Mouse (Mus musculus) intestine, embryonic 16.5 days (tissue): ENCODE measurements around the gene Gm37240. TPM values are rescaled to one million over a fixed set of nuclear protein-coding genes. Genes with fewer than 3 reads are reported as not detected.

ENCODE experiments used
- ATAC-seq: fragments of 200-750 bp; cut with Nextera tagmentation; 2 replicates; pipeline ENCODE4 v1.8.0; 2017; ENCODE audit warnings: moderate TSS enrichment, moderate library complexity
- H3K27ac ChIP-seq: fragments of 300-500 bp; sonication (generic); 2 replicates; pipeline ENCODE4 v1.5.1; 2014; ENCODE audit warnings: mild to moderate bottlenecking, low read length
- H3K27me3 ChIP-seq: fragments of 300-500 bp; sonication (generic); replicated peaks from 2 replicates; pipeline ENCODE4 v1.6.1; 2014; ENCODE audit warnings: low read length, control low read depth, mixed read lengths; ENCODE audit not compliant: control insufficient read depth, insufficient read depth
- H3K36me3 ChIP-seq: fragments of 300-500 bp; sonication (generic); 2 replicates; pipeline ENCODE4 v1.6.1; 2014; ENCODE audit warnings: low read length, control low read depth; ENCODE audit not compliant: control insufficient read depth, insufficient read depth
- H3K4me1 ChIP-seq: fragments of 300-500 bp; sonication (generic); 2 replicates; pipeline ENCODE4 v1.6.1; 2014; ENCODE audit warnings: low read length, control low read depth, mixed read lengths; ENCODE audit not compliant: control insufficient read depth, insufficient read depth
- H3K4me2 ChIP-seq: fragments of 300-500 bp; sonication (generic); 2 replicates; pipeline ENCODE4 v1.6.1; 2014; ENCODE audit warnings: low read depth, low read length, control low read depth
- H3K4me3 ChIP-seq: fragments of 300-500 bp; sonication (generic); 2 replicates; pipeline ENCODE4 v1.5.1; 2014; ENCODE audit warnings: mild to moderate bottlenecking, low read length
- H3K9ac ChIP-seq: fragments of 300-500 bp; sonication (generic); 2 replicates; pipeline ENCODE4 v1.6.1; 2014; ENCODE audit warnings: low read depth, low read length
- H3K9me3 ChIP-seq: fragments of 300-500 bp; sonication (generic); 2 replicates; pipeline ENCODE4 v1.6.1; 2016; ENCODE audit warnings: low read length, control low read depth; ENCODE audit not compliant: control insufficient read depth
- WGBS: fragments of 180-500 bp; shearing (Covaris S2); extraction: QIAGEN DNeasy Blood & Tissue Kit; methylation state at CpG from one replicate; pipeline ENCODE4 v1.1.7; 2014; 5-methylcytosine and 5-hydroxymethylcytosine counted together
- polyA plus RNA-seq: library from polyadenylated mRNA; unstranded; fragments of >200 nt; fragmentation: Nextera tagmentation; extraction: Ambion mirVana; gene quantifications from 2 replicates; pipeline ENCODE4 v1.2.1, GENCODE M21; 2015

Gm37240 gene
- polyA plus RNA-seq, 1 experiment from 2014 or later: 6.8 TPM

DNA sequence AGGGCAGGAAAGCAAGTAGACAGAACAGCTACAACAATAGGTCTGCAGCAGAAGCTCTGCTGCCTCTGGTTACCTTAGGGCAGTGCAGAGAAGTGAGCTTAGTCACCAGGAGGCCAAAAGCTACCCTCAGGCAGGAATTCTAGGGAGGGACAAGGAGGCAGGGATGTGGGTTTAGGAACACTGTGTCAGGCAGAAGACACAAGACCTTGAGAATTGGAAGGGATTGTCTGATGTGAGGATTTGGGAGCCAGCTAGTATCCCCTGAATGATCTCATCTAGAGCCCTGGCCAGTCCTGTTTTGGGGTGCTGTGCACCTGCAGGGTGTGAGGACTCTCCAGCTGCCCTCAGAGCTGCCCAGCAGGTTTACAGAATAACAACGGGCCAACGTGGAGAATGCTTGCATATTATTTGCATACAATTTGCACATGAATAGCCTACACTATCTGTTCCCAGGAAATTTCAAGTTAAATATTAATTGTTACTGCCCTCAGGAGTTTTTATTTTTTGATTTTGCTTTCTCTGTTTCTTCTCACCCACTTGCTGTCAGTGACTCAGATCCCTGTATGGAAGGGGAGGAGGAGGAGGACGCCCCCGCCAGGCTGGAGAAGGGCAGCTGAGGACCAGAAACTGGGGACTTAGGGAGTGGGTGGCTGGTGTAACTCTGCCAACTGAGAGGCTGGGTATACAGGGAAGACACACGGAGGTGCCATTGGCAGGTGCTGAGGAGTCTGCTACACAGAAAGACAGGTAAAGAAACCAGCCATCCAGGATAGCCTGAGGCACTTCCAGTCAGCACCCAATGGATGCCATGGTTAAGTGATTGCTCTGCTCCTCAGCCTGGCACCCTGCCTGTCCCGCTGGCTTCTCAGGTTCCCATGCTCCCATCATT is 862.3 kb downstream of the Gm37240 start:
- H3K4me1 ChIP-seq: no peaks in the 10 kb centered on the region
- H3K4me2 ChIP-seq: no peak overlapping the region
- ATAC-seq: no peak; the same call in 1 of the 2 replicates

DNA sequence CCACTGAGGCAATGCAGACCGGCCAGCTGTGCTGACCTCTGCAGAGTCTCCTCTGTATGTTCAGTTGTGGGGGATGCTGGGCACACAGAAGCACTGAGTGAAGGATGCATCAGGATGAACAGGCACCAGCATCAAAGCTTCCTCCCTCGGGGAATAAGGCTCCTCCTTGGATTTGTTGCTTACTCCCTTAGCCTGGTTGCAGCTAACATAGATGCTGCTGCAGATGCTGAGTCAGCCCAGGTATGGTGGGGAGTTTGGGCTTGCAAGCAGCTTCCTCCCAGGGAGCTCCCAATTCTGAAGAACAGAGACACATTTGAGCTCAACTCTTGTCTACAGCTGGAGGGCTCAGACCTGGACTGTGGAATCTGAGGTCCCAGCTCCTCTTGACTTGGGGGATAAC is 863.1 kb downstream of the Gm37240 start:
- no peaks in the 10 kb centered on the region for H3K36me3 ChIP-seq
- no peak overlapping the region for H3K9ac ChIP-seq
- WGBS: 73% methylated on average over 2 of the region's 2 CpGs
- no peaks in the 10 kb centered on the region for H3K9me3 ChIP-seq
- H3K4me1 ChIP-seq: no peaks in the 10 kb centered on the region
- ATAC-seq: no peak
- no peak overlapping the region for H3K27ac ChIP-seq
- H3K4me3 ChIP-seq: no peak overlapping the region
- H3K4me2 ChIP-seq: no peak overlapping the region
- H3K27me3 ChIP-seq: no peaks in the 10 kb centered on the region

More for the DNA sequence above, 862.3 kb downstream of the Gm37240 start:
- H3K9ac ChIP-seq: no peak overlapping the region
- no peak overlapping the region for H3K4me3 ChIP-seq
- WGBS: 31% methylated on average over 6 of the region's 6 CpGs
- no peaks in the 10 kb centered on the region for H3K36me3 ChIP-seq
- H3K9me3 ChIP-seq: no peaks in the 10 kb centered on the region
- no peaks in the 10 kb centered on the region for H3K27me3 ChIP-seq
- no peak overlapping the region for H3K27ac ChIP-seq

DNA sequence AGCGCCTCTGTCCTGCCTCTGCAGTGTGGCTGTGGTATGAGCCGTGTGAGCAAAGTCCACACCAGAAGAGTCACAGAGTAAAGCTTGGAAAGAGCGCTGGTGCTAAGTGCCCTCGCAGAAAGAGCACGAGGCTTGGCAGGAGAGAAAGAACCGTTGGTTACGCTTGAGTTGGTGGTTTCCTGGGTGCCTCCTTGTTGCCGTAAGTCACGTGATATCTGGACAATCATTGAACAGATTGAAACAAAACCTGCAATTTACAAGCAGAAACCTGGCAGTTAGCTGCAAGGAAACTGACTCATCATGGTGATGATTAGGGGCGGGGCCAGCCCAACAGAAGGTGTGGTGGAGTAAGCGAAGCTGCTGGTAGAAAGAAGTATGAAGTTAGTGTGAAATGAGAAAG is 864.5 kb downstream of the Gm37240 start:
- Histone ChIP-seq H3K4me3 (no peak overlapping the region), H3K4me1 (no peaks in the 10 kb centered on the region), H3K27ac (no peak overlapping the region), H3K9ac (no peak overlapping the region), H3K4me2 (no peak overlapping the region), H3K27me3 (no peaks in the 10 kb centered on the region), H3K9me3 (no peaks in the 10 kb centered on the region), H3K36me3 (no peaks in the 10 kb centered on the region)
- 66% methylated on average over 11 of the region's 11 CpGs for WGBS
- ATAC-seq: peak; percentile 87

DNA sequence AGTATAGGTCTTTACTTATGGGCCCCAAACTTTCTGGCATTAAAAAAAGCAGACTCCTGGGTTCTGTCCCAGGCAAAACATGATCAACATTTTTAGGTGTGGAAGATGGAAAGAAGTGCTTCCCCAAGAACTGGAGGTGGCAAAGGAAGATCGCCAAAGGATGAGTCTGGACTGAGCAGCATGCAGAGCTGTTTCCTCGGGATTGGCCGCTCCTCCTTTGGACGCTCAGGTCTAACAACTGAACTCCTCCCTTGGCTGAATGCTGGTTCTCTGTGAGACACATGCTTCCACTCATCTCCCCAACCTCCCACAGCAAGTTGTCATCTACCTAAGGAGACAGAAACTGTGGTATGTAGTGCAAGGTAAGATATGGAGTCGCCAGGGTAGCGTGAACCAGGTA is 865.5 kb downstream of the Gm37240 start:
- no peak overlapping the region for H3K4me3 ChIP-seq
- no peaks in the 10 kb centered on the region for H3K27me3 ChIP-seq
- H3K9ac ChIP-seq: no peak overlapping the region
- no peak overlapping the region for H3K4me2 ChIP-seq
- 96% methylated on average over 6 of the region's 6 CpGs for WGBS
- H3K9me3 ChIP-seq: no peaks in the 10 kb centered on the region
- no peaks in the 10 kb centered on the region for H3K36me3 ChIP-seq
- H3K4me1 ChIP-seq: no peaks in the 10 kb centered on the region
- no peak for ATAC-seq
- H3K27ac ChIP-seq: no peak overlapping the region

DNA sequence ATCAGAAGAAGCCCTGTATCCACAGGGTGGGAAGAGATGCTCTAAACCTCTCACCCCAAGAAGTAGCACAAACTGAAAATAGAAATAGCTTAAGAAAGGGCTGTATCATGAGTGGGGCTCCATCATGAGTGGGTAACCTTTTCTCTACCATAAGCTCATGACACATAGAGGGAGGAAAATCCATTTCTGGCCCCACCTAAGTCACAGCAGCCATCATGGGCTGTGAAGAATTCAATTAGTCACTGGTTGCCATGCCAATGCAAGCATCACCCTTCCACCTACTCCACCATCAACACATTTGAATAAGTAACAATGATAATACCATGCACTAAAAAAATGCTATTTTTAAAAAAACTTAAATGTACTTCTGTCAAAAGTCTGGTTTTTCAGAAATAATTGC is 867.2 kb downstream of the Gm37240 start:
- Histone ChIP-seq H3K36me3 (no peaks in the 10 kb centered on the region), H3K9me3 (no peaks in the 10 kb centered on the region), H3K4me3 (no peak overlapping the region), H3K27me3 (no peaks in the 10 kb centered on the region), H3K4me1 (no peaks in the 10 kb centered on the region), H3K4me2 (no peak overlapping the region), H3K9ac (no peak overlapping the region), H3K27ac (no peak overlapping the region)
- ATAC-seq: no peak

DNA sequence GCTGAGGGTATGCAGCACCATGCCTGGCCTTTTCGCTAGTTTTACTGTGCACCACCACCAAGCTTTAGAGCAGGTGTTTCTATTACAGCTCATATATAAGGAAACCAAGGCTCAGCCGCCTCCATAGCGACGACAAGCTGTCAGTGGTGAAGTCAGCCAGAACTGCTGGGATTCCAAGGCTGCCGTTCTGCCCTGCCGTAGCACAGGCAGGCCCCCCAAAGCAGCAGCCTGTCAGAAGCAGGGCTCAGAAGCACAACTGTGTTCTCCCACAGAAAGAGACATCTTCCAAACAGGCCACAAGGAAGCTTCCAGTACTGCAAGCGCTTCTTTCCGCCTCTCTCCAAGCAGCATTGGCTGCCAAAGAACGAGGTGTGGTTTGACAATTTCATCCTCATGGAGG is 871.7 kb downstream of the Gm37240 start:
- Histone ChIP-seq H3K4me1 (no peaks in the 10 kb centered on the region), H3K9me3 (no peaks in the 10 kb centered on the region), H3K4me2 (no peak overlapping the region), H3K4me3 (no peak overlapping the region), H3K27me3 (no peaks in the 10 kb centered on the region), H3K27ac (no peak overlapping the region), H3K36me3 (no peaks in the 10 kb centered on the region), H3K9ac (no peak overlapping the region)
- ATAC-seq: no peak
- 58% methylated on average over 9 of the region's 9 CpGs for WGBS

DNA sequence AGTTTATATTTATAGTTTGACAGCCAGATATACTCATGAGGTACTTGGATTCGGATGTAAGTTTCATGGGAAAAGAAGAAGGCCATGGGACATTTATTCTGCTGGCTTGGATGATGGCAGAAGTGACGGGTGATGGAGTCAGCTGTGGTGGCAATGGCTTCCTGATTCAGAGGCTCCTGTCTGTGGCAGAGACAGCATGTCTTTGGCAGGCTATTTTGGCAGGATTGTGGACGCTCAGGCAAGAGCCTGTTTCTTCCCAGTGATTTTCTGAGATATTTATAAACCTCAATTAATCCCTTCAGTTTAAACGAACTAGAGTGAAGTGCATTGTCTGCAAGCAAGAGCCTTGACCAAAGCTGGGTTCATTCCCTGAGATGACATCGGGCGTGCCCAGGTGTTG is 874.4 kb downstream of the Gm37240 start:
- no peak for ATAC-seq
- no peaks in the 10 kb centered on the region for H3K27me3 ChIP-seq
- 78% methylated on average over 6 of the region's 6 CpGs for WGBS

DNA sequence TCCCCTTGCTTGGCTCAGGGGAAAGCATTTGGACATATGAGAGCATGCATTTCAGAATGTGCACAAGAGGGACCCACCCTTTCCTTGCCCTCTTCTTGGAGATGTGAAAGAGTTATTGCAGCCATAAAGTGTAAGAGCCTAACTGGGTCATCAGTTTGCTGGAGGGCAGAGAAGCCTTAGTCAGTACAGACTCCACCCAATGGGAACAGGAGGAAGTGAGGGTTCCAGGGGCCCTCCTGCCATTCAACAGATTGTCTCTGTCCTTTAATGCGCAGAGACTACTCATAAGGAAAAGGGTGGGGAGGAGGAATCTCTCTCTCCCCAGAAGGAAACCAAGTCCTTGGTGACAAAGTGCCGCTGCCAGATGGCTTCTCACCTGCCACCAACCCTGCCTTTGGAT is 882.1 kb downstream of the Gm37240 start:
- WGBS: 73% methylated on average over 2 of the region's 2 CpGs
- ATAC-seq: peak; percentile 92

More for the DNA sequence above, 874.4 kb downstream of the Gm37240 start:
- no peak overlapping the region for H3K4me2 ChIP-seq
- no peaks in the 10 kb centered on the region for H3K4me1 ChIP-seq
- no peaks in the 10 kb centered on the region for H3K36me3 ChIP-seq
- no peak overlapping the region for H3K27ac ChIP-seq
- H3K9ac ChIP-seq: no peak overlapping the region
- H3K4me3 ChIP-seq: no peak overlapping the region
- no peaks in the 10 kb centered on the region for H3K9me3 ChIP-seq

DNA sequence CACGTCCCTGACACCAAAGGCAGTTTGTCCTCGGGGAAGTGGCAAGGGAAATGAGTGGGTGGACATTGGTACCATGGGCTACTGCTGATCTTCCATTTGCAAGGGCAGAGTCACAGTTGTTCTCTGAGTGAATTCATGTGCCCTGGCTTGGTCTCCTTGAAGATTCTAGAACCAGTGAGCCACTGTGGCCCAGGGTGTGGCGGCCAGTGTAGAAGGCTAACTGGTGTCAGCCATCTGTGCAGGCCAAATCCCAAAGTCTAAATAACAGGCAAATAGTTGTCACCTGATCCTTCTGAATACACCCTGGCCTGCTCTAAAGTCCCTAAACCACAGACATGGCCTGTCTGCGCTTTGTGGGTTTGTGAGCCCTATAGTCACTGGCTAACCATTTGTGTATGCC is 898.4 kb downstream of the Gm37240 start:
- no peaks in the 10 kb centered on the region for H3K4me1 ChIP-seq
- no peak overlapping the region for H3K4me3 ChIP-seq
- ATAC-seq: no peak
- no peaks in the 10 kb centered on the region for H3K9me3 ChIP-seq
- H3K27me3 ChIP-seq: no peaks in the 10 kb centered on the region
- H3K27ac ChIP-seq: no peak overlapping the region
- H3K4me2 ChIP-seq: no peak overlapping the region
- no peak overlapping the region for H3K9ac ChIP-seq
- WGBS: 92% methylated on average over 4 of the region's 4 CpGs
- H3K36me3 ChIP-seq: no peaks in the 10 kb centered on the region

More for the DNA sequence above, 882.1 kb downstream of the Gm37240 start:
- H3K27ac ChIP-seq: peak overlapping the region; percentile 6; the same call in 1 of the 2 replicates
- H3K36me3 ChIP-seq: no peaks in the 10 kb centered on the region
- H3K4me2 ChIP-seq: no peak overlapping the region
- no peaks in the 10 kb centered on the region for H3K9me3 ChIP-seq
- H3K9ac ChIP-seq: no peak overlapping the region
- H3K4me1 ChIP-seq: no peaks in the 10 kb centered on the region
- no peaks in the 10 kb centered on the region for H3K27me3 ChIP-seq
- H3K4me3 ChIP-seq: no peak overlapping the region
